Mouse (Mus musculus): ENCODE measurements around the gene Mgea5. TPM values are rescaled to one million over a fixed set of nuclear protein-coding genes. Genes with fewer than 3 reads are reported as not detected.
A peak's percentile ranks its signal among the peaks of the same experiment; 100 is the strongest.
"Not testable (repeated sequence)": the region's sequence is repeated elsewhere in the genome, so short reads cannot be mapped to it uniquely, and the experiment has no call there.

Mgea5 gene
- 100 to 1,000 TPM; 143 to 168 TPM for total RNA-seq (2021)

- peak; percentile 98 to 99 for DNase-seq (ENCODE audit: low spot score in 2 of 2)
- intact Hi-C loops (cut with DNase I): no loop called here
Measured at GRCm38 (mm10) chr19:45783181-45783932, at the start of gene Mgea5. Gene Mgea5, minus strand, starts transcription at chr19:45783837.

- no peak for DNase-seq (ENCODE audit: low spot score in 2 of 2)
Measured at GRCm38 (mm10) chr19:45830679-45831078, 47.0 kb upstream of the Mgea5 start.

GRCm38 (mm10) chr19:45827736-45828135 lies 44.1 kb upstream of the Mgea5 start:
- intact Hi-C loops (cut with DNase I): no loop called here
- DNase-seq (ENCODE audit: low spot score in 2 of 2): no peak

More at GRCm38 (mm10) chr19:45830679-45831078, 47.0 kb upstream of the Mgea5 start:
- intact Hi-C loops (cut with DNase I): no loop called here

GRCm38 (mm10) chr19:45827125-45827524 lies 43.5 kb upstream of the Mgea5 start:
- intact Hi-C loops (cut with DNase I): no loop called here
- DNase-seq (ENCODE audit: low spot score in 2 of 2): no peak

- intact Hi-C loops (cut with DNase I): no loop called here
- no peak for DNase-seq (ENCODE audit: low spot score in 2 of 2)
Measured at GRCm38 (mm10) chr19:45826146-45826545, 42.5 kb upstream of the Mgea5 start.

GRCm38 (mm10) chr19:45821832-45822231 lies 38.2 kb upstream of the Mgea5 start:
- no peak for DNase-seq (ENCODE audit: low spot score in 2 of 2)

GRCm38 (mm10) chr19:45817816-45818490 lies 34.3 kb upstream of the Mgea5 start:
- intact Hi-C loops (cut with DNase I): loop anchor here (2.0 to 5.0 kb wide), 2 partner anchors 54 to 129 kb away; no protein-coding TSS in a partner anchor
- peak; percentile 51 to 71 for DNase-seq (ENCODE audit: low spot score in 2 of 2)

More at GRCm38 (mm10) chr19:45821832-45822231, 38.2 kb upstream of the Mgea5 start:
- intact Hi-C loops (cut with DNase I): no loop called here

- no peak for DNase-seq (ENCODE audit: low spot score in 2 of 2)
- intact Hi-C loops (cut with DNase I): loop anchor here (2.0 to 5.0 kb wide), 2 partner anchors 56 to 130 kb away; no protein-coding TSS in a partner anchor
Measured at GRCm38 (mm10) chr19:45816727-45817126, 33.1 kb upstream of the Mgea5 start.

GRCm38 (mm10) chr19:45815831-45816405 lies 32.3 kb upstream of the Mgea5 start, which contains the start of gene Kcnip2:
Gene Kcnip2, minus strand, starts transcription at chr19:45816061.
- intact Hi-C loops (cut with DNase I): loop anchor here (2.0 to 5.0 kb wide), 2 partner anchors 56 to 131 kb away; no protein-coding TSS in a partner anchor
- DNase-seq (ENCODE audit: low spot score in 2 of 2): peak; percentile 52 to 61

- peak in 1 of 2 experiments; percentile 38 for DNase-seq (ENCODE audit: low spot score in 2 of 2)
Measured at GRCm38 (mm10) chr19:45815170-45815569, 31.5 kb upstream of the Mgea5 start.

GRCm38 (mm10) chr19:45813801-45814200 lies 30.2 kb upstream of the Mgea5 start:
- intact Hi-C loops (cut with DNase I): loop anchor here (2.0 to 5.0 kb wide), 2 partner anchors 139 to 198 kb away; no protein-coding TSS in a partner anchor
- DNase-seq (ENCODE audit: low spot score in 2 of 2): no peak

More at GRCm38 (mm10) chr19:45815170-45815569, 31.5 kb upstream of the Mgea5 start:
- intact Hi-C loops (cut with DNase I): loop anchor here (5.0 kb wide), 1 partner anchor 57 kb away; no protein-coding TSS in a partner anchor

GRCm38 (mm10) chr19:45813263-45813662 lies 29.6 kb upstream of the Mgea5 start:
- peak; percentile 84 to 88 for DNase-seq (ENCODE audit: low spot score in 2 of 2)
- intact Hi-C loops (cut with DNase I): loop anchor here (2.0 to 5.0 kb wide), 2 partner anchors 140 to 199 kb away; no protein-coding TSS in a partner anchor

GRCm38 (mm10) chr19:45812673-45813252 lies 29.1 kb upstream of the Mgea5 start:
- DNase-seq (ENCODE audit: low spot score in 2 of 2): no peak
- intact Hi-C loops (cut with DNase I): loop anchor here (2.0 to 5.0 kb wide), 2 partner anchors 140 to 200 kb away; no protein-coding TSS in a partner anchor

- no peak for DNase-seq (ENCODE audit: low spot score in 2 of 2)
- intact Hi-C loops (cut with DNase I): loop anchor here (2.0 to 5.0 kb wide), 2 partner anchors 141 to 200 kb away; no protein-coding TSS in a partner anchor
Measured at GRCm38 (mm10) chr19:45812115-45812514, 28.5 kb upstream of the Mgea5 start.

- intact Hi-C loops (cut with DNase I): loop anchor here (5.0 kb wide), 1 partner anchor 201 kb away; no protein-coding TSS in a partner anchor
- DNase-seq (ENCODE audit: low spot score in 2 of 2): no peak
Measured at GRCm38 (mm10) chr19:45811028-45811674, 27.5 kb upstream of the Mgea5 start.

GRCm38 (mm10) chr19:45807732-45808131 lies 24.1 kb upstream of the Mgea5 start:
- intact Hi-C loops (cut with DNase I): no loop called here
- no peak for DNase-seq (ENCODE audit: low spot score in 2 of 2)

GRCm38 (mm10) chr19:45805817-45806216 lies 22.2 kb upstream of the Mgea5 start:
- DNase-seq (ENCODE audit: low spot score in 2 of 2); intact Hi-C loops (cut with DNase I): not testable (repeated sequence)

- DNase-seq (ENCODE audit: low spot score in 2 of 2): no peak
- intact Hi-C loops (cut with DNase I): no loop called here
Measured at GRCm38 (mm10) chr19:45804593-45805368, 21.1 kb upstream of the Mgea5 start.
